Mouse (Mus musculus) urinary bladder, postnatal 10 days (tissue): ENCODE results near the gene Amdhd1.
"Not testable (repeated sequence)": the region's sequence is repeated elsewhere in the genome, so short reads cannot be mapped to it uniquely, and the experiment has no call there.

Source experiments
- DNase-seq: peaks from one replicate; pipeline ENCODE4 v3.0.0; 2022; ENCODE audit warnings: low spot score

The Amdhd1 gene

DNA sequence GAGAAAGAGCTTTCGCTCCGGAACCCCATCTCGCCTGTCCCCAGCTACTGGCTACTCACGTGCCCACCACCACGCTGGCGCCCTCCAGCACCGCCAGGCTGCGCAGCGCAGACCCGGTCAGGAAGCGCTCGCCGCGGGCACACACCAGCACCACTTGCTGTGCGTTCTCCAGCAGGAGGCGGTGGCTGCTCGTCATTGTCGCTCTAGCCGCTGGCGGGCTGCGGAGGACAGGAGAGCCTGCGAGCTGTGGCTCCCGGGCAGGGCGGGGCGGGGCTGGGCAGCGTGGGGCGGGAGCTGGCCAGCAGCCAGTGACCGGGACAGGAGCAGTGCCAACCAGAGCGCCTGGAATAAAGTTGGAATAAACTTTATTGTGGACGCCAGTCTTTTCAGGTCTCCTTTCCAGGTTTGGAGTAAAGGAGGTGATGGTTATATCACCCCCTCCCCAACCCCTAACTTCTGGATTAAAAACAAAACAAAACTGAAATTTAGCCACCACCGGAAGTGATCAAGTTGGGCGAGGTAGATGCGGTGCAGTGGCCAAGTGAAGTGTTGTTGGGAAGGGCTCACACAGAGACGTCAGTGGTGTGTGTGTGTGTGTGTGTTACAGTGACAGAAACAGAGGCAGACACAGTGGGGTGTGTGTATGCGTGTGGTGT is at the start of gene Amdhd1:
Amdhd1 (minus strand) TSS at position 259 of the 656 bp plus-strand sequence.
- peak; percentile 38 for DNase-seq

DNA sequence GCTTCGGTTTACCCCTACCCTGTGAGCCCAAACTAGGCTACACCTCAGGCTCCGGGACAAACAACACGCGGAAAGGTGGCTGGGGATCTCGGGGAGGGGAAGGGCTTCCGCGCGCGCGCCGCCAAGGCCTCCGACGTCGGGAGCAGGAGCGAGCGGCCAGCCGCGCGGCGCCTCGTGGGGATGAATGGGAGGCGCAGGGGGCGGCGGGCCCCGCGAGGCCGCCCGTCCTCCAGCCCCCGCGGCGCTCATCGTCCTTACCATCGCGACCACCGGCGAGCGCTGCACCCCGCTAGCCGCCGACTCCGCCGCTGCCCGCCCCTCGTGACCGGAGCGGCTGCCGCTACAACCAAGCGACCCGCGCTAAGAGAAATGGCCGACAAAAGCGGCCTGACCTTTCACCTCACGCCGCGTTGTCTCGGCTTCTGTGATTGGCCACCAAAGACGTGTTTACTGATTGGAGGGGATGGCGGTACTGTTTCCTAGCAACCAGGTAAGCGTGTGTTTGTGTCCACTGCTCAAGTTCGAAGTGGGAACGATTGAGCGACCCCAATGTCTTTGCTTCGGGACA is 49.5 kb upstream of the Amdhd1 start, which contains the start of gene Snrpf:
Snrpf (minus strand) TSS at position 426 of the 568 bp plus-strand sequence.
- peak; percentile 76 for DNase-seq

DNA sequence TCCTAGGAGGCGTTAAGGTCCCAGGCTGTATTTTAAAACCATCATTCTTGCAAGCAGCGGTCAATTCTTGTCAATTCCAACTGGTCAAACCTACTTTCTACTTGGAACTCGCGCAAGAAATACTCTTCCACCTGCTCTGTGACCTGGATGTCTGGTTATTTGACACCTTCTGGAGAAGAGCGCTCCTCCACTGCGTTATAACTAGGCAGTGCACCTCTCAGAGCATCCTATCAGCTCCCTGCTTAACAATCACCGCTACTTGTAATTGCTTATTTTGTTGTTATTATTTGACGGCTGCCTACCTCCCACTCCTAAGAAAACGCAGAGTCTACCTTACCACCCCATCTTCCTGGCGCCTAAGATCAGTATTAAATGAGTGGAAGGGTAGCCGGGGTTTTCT is 49.0 kb upstream of the Amdhd1 start:
- no peak for DNase-seq

DNA sequence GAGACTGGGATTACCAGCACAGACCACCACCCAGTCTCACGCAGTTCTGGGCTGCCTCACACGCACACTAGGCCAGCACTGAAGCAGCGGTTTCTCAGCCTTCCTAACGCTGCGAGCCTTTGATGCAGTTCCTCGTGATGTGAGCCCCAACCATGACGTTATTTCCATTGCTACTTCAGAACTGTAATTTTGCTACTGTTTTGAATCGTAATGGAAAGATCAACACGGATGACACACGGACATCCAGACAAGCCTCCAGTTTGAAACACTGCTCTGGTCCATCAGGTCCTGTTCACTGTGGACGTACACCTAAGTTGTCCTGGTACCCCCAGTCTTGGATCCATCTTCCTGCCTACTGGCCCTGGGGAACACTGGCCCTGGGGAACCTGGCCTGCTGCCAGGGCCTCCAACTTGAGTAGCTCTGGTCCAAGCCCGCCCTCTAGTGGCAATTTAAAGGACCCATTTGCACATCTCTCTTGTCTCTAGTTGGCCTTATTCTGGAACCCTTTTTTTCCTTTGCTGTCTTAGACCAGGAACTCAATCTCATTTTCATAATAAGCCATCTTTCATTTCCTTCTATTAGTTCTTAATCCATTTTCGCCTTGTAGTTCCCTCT is 37.5 kb upstream of the Amdhd1 start:
- DNase-seq = no peak

DNA sequence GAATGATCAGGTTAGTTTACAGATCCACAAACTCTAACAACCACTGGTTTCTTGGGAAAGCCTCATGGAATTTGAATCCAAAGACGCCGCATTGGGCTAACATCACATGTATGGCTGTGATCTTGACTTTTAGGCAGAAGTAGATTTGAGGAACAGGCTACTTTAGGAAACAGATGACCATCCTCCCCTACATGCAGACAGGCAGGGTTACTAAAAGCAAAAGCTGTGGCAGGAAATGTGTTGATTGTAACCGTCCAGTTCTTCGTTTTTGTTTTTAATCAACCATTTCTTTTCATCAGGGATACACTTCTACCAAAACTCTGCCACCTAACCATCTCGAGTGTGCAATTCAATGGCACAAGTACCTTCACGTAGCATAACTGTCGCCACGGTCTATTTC is 36.1 kb upstream of the Amdhd1 start:
- no peak for DNase-seq

DNA sequence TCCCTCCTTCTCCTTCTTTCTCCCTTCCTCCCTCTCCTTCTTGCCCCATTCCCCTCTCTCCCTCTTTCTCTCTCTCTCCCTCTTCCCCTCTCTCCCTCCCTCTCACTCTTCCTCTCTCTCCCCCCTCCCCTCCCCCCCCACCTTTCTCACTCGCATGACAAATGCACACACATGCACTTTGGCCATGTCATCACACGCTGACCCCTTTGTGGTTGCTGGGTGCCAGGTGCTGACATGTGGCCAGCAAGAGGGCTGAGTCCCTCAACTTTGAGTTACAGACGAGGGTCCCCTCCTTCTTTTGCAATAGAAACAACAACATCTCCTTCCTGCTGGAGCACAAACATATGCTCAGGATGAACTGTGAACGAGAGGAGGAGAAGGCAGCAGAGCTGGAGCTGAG is 35.1 kb upstream of the Amdhd1 start:
- DNase-seq = no peak

DNA sequence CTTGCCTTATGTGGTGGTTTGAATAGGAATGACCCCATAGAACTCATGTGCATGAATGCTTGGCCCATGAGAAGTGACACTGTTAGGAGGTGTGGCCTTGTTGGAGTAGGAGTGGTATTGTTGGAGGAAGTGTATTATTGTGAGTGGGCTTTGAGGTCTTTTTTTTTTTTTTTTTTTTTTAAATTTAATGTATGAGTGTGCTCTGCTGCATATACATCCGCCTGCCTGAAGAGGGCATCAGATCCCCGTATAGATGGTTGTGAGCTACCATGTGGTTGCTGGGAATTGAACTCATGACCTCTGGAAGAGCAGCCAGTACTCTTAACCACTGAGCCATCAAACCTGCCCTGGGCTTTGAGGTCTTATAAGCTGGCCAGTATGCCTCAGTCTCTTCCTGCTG is 32.4 kb upstream of the Amdhd1 start:
- DNase-seq = no peak

DNA sequence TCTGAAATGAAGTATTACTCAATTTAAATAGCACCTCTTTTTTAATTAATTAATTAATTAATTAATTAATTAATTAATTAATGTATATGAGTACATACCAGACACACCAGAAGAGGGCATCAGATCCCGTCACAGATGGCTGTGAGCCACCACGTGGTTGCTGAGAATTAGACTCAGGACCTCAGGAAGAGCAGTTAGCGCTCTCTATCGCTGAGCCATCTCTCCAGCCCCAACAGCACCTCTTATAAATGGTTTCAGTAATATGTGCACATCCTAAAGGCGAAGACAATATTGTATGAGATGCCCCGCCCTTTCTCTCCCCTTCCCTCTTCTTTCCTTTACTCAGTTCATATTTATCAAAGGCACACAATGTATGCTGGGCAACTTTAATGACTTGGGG is 28.8 kb upstream of the Amdhd1 start:
- no peak for DNase-seq

DNA sequence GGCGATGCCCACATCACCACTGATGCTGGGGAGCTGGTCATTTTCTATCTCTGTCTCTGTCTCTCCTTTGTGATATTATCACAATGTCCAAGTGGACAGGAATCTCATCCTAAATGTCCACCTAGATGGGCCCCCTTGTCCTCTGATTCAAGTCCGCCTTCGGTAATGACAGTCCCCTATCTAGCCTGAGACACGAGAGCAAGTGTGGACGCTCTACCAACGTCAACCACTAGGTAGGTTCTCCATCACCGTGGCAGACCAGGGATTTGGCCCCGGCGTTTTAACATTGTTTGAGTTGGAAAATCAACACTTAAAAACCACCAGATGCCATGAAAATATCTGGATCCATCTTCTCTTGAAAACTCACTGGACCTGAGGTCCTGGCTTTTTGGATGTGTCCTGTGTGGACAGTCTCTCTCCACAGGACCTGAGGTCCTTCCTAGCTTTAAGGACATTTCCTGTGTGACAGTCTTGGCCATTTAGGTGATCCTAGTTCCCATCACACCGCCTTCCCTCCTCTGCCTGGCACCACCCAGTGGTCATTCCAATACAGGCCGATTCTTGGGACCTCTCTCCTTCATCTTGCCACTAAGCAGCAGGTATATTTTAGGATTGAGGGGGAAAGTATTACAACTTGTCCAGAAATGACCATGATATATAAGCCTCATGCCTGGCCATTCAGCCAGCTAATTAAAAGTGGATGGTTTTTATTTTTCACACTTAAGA is 28.2 kb upstream of the Amdhd1 start:
- no peak for DNase-seq

DNA sequence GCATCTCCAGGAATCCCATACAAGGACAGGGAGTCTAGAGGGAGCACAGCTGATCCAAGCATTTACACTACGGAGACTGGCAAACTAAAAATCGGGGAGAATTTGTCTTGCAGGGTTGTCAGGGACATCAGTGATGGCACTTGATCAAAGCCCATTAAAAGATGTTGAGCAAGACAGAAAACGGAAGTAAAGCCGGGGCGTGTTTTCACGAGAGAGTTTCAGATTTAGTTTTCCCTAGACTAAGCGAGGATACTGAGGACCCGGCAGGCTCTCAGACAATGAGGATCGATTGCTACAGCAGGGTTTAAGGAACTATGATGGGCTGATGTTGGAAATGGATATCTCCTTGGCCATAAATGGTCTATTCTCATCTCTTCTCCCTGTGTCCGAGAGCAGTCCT is 27.2 kb upstream of the Amdhd1 start:
- DNase-seq = no peak

DNA sequence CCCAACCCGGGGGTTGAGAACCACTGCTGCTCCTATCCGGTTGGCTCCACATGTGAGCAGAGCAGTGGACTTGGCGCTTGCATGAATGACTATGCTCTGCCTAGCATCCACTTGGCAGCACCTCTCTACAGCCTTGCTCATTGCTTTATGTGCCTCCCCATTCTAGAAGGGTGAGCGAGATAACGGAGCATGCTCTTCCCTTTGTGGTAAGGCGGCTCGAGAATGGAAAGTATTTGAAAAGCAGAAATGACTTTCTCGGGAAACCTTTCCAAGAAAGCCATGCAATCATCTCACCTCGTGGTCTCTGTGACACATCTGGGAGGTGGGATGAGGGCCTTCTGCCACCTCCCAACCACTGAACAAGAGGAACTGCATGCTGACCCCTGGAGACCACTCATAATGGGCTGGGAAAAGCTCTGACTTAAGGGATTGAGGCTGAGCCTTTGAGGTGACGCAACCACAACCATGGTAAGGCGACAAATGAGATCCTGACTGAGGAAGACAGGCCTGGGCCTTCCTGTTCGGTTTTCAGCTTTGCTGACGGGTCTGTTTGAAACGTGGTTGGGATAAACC is 24.8 kb upstream of the Amdhd1 start:
- no peak for DNase-seq

DNA sequence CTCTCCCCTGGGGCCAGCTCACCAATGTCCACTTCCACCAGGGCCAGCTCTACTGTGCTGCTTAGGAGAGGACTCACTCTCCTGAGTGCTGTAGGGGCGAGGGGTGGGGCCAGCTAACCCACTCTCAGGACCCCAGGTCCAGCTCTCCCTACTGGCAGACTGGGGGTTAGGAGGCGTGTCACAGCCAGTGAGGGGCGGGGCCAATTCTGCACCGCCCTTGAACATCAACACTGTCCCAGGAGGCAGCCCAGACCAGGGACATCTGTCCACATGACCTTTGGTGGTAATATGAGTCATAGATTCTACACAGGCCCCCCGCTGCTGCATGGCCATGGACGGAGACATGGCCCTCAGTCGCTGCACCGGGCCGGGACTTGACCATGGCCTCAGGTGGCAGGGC is 20.0 kb upstream of the Amdhd1 start:
- DNase-seq = no peak

DNA sequence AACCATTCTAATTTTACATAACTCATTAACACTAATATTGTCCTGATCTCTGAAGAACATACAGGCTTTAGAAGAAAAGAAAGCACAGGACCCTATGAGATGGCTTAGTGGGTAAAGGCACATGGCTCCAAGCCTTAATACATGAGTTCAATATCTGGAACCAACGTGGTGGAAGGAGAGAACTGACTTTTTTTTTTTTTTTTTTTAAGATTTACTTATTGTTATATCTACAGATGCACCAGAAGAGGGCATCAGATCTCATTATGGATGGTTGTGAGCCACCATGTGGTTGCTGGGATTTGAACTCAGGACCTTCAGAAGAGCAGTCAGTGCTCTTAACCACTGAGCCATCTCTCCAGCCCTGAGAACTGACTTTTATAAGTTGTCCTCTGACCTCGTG is 18.1 kb upstream of the Amdhd1 start:
- not testable (repeated sequence) for DNase-seq

DNA sequence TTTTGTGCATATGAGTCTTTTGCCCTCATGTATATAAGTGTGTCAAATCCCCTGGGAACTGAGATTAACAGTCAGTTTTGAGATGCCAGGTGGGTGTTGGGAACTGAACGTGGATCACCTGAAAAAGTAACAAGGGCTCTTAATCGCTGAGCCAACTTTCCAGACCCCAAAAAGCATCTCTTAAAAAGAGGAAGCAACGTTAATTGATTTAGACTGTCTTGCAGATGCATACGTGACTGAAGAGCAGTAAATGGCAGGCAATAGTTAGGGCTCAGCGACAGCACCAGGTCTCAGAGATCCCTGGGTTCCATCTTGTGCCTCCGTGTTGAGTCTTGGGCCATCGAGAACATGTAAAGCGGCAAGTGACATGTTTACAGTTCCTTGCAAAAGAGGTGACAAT is 12.8 kb upstream of the Amdhd1 start:
- DNase-seq = no peak

DNA sequence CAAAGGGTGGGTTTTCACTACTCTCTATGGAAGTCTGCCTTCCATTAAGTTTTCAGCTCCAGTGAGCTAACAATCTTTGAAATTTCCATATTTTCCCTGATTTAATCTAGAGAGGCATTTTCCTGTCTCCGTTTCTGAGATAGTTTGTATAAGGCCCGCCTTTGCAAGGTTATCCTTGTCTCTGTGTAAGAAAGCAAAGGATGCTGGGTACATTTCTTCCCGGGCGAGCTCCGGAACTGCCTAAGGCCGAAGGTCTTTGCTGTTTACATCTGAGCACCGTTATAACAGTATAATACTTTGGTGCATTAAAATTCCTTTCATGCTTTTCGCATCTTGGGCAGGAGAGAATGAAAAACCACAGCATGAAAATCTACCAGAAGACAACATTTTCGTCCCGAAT is 10.0 kb upstream of the Amdhd1 start:
- DNase-seq = no peak

DNA sequence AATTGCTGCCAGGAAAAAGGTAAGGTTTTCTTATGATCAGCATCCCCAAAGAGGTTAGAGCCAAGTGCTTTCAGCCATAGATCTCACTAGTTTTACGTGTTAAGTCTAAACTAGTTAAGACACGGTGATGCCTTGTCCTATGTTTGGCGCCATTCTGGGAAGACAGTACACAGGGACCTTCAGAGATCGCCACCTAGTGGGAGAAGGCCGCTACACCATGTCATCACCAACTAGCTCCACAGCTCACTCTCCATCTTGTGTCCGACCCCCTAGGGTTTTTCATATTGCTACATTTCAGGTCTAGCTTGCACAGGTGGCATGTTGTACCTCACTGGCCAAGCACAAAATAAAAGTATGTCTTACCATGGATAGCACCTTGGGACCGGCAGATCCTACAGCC is 9.2 kb upstream of the Amdhd1 start:
- no peak for DNase-seq

DNA sequence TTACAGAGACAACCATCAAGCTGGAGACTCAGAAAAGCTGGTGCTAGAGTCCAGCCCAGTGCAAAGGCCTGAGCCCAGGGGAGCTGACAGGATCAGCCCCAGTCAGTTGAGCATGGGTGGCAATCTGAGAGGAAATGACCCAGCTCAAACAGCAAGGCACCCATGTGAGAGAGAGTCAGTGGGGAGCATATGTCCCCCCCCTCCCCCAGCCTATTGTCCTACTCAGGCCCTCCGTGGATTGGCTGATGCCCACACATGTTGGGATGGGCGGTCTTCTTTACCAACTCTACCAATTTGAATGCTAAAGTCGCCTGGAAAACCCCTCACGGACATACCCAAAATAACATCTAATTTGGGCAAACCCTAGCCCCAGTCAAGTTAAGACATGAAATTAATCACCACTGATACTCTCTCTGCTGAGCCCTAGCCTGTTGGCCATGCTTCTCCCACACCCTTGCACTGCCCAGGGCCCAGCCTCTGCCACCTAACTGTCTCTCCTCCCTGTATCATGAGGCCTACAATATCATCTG is 8.0 kb upstream of the Amdhd1 start:
- no peak for DNase-seq

DNA sequence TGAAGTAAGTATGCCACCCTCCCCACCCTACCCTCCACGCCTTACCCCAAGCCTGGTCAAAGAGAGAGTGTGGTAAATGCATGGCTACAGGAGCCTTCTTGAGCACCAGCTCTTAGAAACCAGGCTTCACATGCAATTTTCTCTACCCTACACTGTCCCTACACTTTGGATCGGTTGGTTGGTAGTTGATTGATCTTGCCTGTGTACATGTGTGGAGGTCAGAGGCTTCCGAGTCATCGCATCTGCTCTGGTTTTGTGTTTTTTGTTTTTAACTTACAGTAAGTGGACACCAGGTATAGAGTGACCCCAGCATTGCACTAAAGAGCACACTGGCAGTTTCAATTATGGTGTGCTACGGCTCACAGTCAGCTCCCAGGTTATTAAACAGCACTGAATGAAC is 4.3 kb upstream of the Amdhd1 start:
- DNase-seq = no peak

DNA sequence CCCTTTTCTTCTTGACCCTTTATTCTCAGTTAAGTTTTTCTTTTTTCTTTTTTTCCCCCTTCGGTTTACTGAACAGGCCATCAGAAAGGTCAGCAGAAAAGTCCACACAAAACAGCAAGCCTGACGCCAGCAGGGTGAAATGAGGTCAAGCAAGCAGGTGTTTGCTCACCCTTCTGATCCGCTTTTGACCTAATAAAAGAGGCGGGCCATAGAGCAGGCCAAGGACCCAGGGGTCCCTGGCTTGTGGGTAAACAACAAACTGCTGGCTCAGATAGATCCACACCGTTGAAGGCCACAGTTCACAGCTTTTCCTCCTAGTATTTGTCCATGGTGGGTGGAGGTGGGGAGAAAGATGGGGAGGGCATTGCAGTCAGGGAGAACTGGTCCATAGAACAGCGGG is 3.3 kb upstream of the Amdhd1 start:
- no peak for DNase-seq

DNA sequence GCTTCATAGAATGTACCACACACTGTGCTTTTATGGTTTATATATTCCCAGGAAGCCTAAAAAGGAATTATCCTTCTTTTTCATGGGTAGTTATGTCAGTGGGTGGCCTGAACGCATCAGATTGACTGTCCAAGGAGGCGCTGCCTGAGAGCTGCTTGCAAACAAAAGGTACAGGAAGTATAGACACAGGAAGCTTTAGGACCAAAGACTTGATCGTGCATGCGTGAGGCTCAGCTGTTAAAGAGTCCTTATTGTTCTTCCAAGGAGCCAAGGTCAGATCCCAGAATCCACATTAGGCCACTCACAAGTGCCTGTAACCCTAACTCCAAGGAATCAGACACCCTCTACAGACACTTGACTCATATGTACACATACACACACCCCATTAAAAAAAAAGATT is 2.5 kb upstream of the Amdhd1 start:
- no peak for DNase-seq

DNA sequence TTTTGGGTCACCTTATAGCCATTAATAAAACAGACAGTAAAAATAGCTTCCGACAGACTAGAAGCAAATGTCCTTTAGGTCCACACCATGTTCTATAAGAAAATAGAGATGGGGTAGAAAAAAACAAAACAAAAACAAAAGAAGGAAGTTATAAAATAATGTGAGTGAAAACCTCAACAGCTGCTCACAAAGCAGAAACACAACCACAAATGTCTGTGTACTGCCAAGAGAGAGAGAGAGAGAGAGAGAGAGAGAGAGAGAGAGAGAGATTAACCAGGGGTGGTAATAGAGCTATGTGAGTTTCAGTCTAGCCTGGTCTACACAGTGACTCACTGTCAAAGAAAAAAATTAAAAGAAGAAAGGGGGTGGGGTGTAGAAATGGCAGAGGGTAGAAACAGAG is 1.8 kb upstream of the Amdhd1 start:
- no peak for DNase-seq

DNA sequence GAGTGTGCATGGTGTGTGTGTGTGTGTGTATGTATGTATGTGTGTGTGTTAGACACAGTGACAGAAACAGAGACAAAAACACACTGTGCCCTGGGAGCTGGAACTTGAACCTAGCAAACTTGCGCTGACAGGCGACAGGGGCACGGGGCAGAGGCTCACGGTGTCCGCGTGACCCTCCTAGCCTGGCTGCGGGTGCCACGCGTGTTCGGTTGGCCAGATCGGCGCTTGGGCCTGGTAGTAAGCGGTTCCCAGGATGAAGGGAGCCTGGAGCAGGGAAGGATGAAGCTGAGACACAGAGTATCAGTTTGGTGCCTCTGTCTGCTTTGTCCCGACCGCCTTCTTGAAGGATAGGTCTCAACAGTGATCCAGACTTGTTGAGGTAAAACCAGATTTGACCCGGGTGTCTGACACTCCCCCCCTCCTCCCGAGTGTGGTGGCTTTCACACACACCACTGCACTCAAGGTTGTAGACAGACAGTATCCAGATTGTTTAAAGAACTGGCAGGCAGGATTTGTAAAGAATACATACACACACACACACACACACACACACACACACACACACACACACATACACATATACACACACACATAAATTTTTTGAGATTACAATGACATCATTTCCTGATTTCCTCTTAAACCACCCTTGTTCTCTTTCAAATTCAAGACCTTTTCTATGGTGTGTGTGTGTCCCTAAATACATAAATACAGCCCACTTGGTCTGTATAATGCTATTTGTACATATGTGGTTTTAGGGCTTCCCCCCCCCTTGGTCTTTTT is 788 bp upstream of the Amdhd1 start, which contains the start of gene Ccdc38:
Ccdc38 (plus strand) TSS at position 202 of the 780 bp plus-strand sequence.
- no peak for DNase-seq
